Mouse (Mus musculus): ENCODE measurements around the gene Eya4.

DNA sequence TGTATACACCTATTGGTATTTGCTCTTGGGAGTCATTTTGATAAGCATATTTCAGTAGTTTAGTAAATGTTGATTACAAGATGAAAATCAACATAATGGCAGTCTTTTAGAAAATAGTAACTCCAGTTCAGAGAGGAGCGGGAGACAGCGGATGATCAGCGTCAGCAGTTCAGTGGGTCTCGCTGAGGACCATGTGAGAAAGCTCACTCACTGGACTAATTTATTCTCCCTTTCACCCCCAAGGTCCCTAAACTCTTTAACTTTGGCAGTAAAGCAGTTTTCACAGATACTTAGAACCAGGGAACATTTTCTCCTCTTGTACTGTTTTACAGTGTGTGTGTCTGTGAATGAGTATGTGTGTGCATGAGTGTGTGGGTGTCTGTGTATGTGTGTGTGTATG is 115.2 kb downstream of the Eya4 start:
- no peak for TF ChIP-seq CTCF (IDR thresholded peaks at IDR 0.05; ENCODE audit: extremely low read depth, insufficient read depth, insufficient read length, insufficient replicate concordance)
- no peak for TF ChIP-seq POLR2A (IDR thresholded peaks at IDR 0.05; ENCODE audit: low read depth, low read length)

All from spleen, adult 2 months (tissue).